Mouse (Mus musculus) limb, embryonic 11.5 days (tissue): ENCODE measurements around the gene Ctc1. TPM values are rescaled to one million over a fixed set of nuclear protein-coding genes. Genes with fewer than 3 reads are reported as not detected.

Source experiments
- ATAC-seq: fragments of 200-750 bp; cut with Nextera tagmentation; 2 replicates; pipeline ENCODE4 v1.8.0; 2017; ENCODE audit warnings: low read depth; ENCODE audit not compliant: insufficient number of reproducible peaks, low FRiP score, low TSS enrichment
- DNase-seq: peaks from one replicate; pipeline ENCODE4 v3.0.0-alpha.2; 2015; ENCODE audit warnings: low spot score
- H3K27ac ChIP-seq: fragments of 300-500 bp; sonication (generic); replicated peaks from 2 replicates; pipeline ENCODE4 v1.5.1; 2014; ENCODE audit warnings: low read depth, mild to moderate bottlenecking, low read length
- H3K27me3 ChIP-seq: fragments of 300-500 bp; sonication (generic); 2 replicates; pipeline ENCODE4 v1.6.1; 2014; ENCODE audit warnings: mild to moderate bottlenecking, low read length, mixed read lengths; ENCODE audit not compliant: control insufficient read depth, insufficient read depth
- H3K36me3 ChIP-seq: fragments of 300-500 bp; sonication (generic); 2 replicates; pipeline ENCODE4 v1.6.1; 2014; ENCODE audit warnings: mild to moderate bottlenecking, low read length, moderate library complexity, mixed read lengths; ENCODE audit not compliant: control insufficient read depth, insufficient read depth
- H3K4me1 ChIP-seq: fragments of 300-500 bp; sonication (generic); 2 replicates; pipeline ENCODE4 v1.6.1; 2014; ENCODE audit warnings: low read length, mixed read lengths; ENCODE audit not compliant: control insufficient read depth, insufficient read depth
- H3K4me2 ChIP-seq: fragments of 300-500 bp; sonication (generic); 2 replicates; pipeline ENCODE4 v1.6.1; 2014; ENCODE audit warnings: low read depth, mild to moderate bottlenecking, moderate library complexity; ENCODE audit not compliant: severe bottlenecking
- H3K4me3 ChIP-seq: fragments of 300-500 bp; sonication (generic); 2 replicates; pipeline ENCODE4 v1.5.1; 2014; ENCODE audit warnings: low read depth, low read length
- H3K9ac ChIP-seq: fragments of 300-500 bp; sonication (generic); 2 replicates; pipeline ENCODE4 v1.6.1; 2014; ENCODE audit warnings: mild to moderate bottlenecking, low read length
- H3K9me3 ChIP-seq: fragments of 300-500 bp; sonication (generic); 2 replicates; pipeline ENCODE4 v1.6.1; 2016; ENCODE audit warnings: low read length; ENCODE audit not compliant: control insufficient read depth
- WGBS: fragments of 180-500 bp; shearing (Covaris S2); extraction: QIAGEN DNeasy Blood & Tissue Kit; methylation state at CpG from one replicate; pipeline ENCODE4 v1.1.7; 2014; 5-methylcytosine and 5-hydroxymethylcytosine counted together
- polyA plus RNA-seq: library from polyadenylated mRNA; unstranded; fragments of >200 nt; fragmentation: Nextera tagmentation; extraction: Ambion mirVana; gene quantifications from 2 replicates; pipeline ENCODE4 v1.2.1, GENCODE M21; 2014

The Ctc1 gene
- polyA plus RNA-seq, 1 experiment from 2014 or later, result 80.4 TPM

DNA sequence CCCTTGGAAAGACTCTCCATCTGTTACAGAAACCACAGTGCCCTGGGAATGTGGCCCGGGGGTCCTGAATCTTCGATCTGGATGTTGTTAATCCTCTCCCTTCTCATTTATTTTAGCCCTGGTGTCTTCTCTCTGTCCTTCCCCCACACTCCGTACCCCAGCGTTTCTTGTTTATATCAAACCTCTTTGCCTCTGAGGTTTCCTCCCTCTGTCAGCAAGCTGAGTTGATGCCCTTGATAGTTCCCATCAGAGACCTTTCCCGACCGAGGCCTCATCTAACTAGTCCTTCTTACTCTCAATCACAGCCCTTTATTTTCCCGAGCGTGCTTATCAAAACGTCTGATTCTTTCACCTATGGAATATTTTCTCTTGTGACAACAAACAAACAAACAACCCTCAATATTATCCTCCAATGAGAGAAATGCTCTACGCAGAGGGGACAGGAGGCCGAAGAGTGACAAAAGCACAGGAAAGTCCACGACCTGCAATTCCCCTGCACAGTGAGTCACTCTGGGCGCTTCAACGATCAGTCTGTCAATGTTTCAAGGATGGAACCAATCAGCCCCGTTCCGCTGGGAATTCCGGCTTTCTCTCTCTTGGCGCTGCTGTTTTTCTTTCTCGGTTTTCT lies 43.1 kb downstream of the Ctc1 start:
- Histone ChIP-seq H3K36me3 (no peaks in the 10 kb centered on the region), H3K4me1 (peaks cover 19% of the 10 kb centered on the region), H3K27ac (no peak overlapping the region; the same call in 1 of the 2 replicates), H3K9me3 (no peaks in the 10 kb centered on the region), H3K4me2 (peak overlapping the region; percentile 96), H3K9ac (peak overlapping the region; percentile 78), H3K27me3 (no peaks in the 10 kb centered on the region), H3K4me3 (peak overlapping the region; percentile 95)
- DNase-seq (no peak), ATAC-seq (no peak)
- WGBS, result 2% methylated on average over 19 of the region's 19 CpGs

DNA sequence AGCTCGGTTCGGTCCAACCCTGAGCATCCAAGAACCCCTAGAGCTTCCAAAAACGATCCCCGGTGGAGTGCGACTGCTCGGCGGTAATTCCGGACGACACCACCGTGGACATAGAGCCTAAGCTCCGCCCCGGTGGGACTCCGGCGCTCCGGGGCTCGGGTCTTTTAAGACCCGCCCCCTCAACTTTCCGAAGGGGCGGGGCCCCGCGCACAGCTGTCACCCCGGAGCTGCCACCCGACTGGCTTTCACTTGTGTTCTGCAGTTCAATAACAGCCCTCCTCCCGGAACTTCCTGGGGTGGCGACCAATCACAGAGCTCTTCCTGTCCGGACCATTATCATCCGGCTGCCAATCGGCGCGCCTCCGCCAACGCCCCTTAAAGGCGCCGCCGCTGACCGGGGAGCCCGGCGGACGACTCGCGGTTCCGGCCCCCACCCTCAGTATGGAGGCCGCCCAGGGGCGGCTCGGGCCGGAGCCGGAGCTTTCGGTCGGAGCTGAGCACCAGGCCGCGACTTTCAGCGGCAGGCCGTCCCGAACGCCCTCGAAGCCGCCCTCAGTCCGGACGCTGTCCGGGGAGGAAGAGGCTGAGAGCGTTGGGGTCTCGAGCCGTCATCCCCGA lies 43.8 kb downstream of the Ctc1 start, which contains the start of gene Borcs6:
Gene Borcs6 (plus strand): TSS at position 361 of the 618 bp plus-strand sequence.
- H3K4me3 ChIP-seq, result peak within 1 kb of the TSS; percentile 95
- H3K4me1 ChIP-seq, result peaks cover 22% of the 10 kb centered on the region
- peak within 1 kb of the TSS; percentile 96 for H3K4me2 ChIP-seq
- no peaks in the 10 kb centered on the region for H3K36me3 ChIP-seq
- H3K9ac ChIP-seq, result peak within 1 kb of the TSS; percentile 78
- DNase-seq, result peak; percentile 94
- under 1% methylated on average over 62 of the region's 64 CpGs for WGBS
- H3K27me3 ChIP-seq, result no peaks in the 10 kb centered on the region
- peak within 1 kb of the TSS; percentile 59; the same call in 1 of the 2 replicates for H3K27ac ChIP-seq
- peak; percentile 87 for ATAC-seq
- no peaks in the 10 kb centered on the region for H3K9me3 ChIP-seq

DNA sequence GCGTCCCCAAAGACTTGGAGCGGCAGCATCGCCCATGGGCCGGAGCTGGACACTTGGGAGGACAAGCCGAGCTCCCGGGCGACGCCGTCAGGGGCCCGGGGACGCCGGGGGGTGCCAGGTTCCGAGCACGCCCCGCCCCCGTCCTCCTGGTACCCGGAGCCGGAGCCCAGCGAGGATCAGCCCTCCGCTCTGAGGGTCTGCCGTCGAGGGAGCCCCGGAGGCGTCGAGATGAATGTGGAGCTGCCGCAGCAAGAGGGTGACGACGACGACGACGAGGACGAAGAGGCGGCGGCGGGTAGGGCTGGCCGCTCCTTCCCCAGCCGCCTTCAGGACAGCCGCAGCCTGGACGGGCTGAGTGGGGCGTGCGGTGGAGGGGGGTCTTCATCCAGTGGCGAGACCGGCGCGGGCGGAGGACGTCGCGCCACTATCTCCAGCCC lies 44.3 kb downstream of the Ctc1 start:
- WGBS, result under 1% methylated on average over 49 of the region's 49 CpGs
- H3K27ac ChIP-seq, result peak overlapping the region; percentile 59; the same call in 1 of the 2 replicates
- H3K36me3 ChIP-seq, result no peaks in the 10 kb centered on the region
- DNase-seq (peak; percentile 63), ATAC-seq (0 out of 2 replicates have a peak, but pooled peaks have one; percentile 1)
- no peaks in the 10 kb centered on the region for H3K9me3 ChIP-seq
- H3K4me2 ChIP-seq, result peak overlapping the region; percentile 96
- no peaks in the 10 kb centered on the region for H3K27me3 ChIP-seq
- H3K4me1 ChIP-seq, result peaks cover 26% of the 10 kb centered on the region
- H3K9ac ChIP-seq, result peak overlapping the region; percentile 78
- peak overlapping the region; percentile 95 for H3K4me3 ChIP-seq

DNA sequence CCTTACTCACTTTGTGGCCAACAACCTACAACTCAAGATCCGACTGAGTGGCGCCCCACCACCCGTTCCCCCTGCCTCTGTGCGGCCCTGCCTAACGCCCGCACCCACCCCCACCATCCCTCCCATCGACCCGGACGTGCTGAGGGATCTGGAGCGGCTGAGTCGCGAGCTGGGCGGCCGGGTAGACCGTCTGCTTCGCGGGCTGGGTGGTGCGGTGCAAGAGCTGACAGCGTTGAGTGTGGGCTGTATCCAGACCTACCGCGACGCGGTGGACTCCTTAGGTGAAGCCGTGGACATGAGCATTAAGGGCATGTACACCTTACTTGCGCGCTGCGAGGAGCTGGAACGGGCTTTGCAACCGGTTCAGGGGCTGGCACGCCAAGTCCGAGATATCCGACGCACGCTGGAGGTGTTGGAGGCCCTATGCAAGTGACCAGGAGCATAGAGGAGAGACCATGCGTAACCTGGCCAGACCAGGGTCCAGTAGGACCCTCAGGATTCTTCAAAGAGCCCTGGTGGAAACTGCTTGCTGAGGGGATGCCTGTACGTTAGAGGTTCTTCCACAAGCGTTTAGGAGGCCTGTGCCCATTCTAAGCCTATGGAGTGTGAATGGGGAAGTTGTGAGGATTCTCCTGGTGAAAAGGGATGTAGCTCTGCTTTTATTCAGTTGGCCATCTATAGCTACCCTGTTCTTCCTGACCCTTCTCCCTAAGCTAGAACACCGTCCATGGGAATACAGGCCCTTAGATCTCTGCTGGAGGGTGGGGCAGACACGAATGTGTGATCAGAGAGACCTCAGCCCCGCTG lies 44.9 kb downstream of the Ctc1 start:
- DNase-seq (peak; percentile 45), ATAC-seq (no peak)
- Histone ChIP-seq H3K4me3 (peak overlapping the region; percentile 95), H3K27ac (no peak overlapping the region), H3K4me2 (peak overlapping the region; percentile 96), H3K36me3 (no peaks in the 10 kb centered on the region), H3K9ac (peak overlapping the region; percentile 78), H3K27me3 (no peaks in the 10 kb centered on the region), H3K9me3 (no peaks in the 10 kb centered on the region), H3K4me1 (peaks cover 26% of the 10 kb centered on the region)
- under 1% methylated on average over 40 of the region's 40 CpGs for WGBS

DNA sequence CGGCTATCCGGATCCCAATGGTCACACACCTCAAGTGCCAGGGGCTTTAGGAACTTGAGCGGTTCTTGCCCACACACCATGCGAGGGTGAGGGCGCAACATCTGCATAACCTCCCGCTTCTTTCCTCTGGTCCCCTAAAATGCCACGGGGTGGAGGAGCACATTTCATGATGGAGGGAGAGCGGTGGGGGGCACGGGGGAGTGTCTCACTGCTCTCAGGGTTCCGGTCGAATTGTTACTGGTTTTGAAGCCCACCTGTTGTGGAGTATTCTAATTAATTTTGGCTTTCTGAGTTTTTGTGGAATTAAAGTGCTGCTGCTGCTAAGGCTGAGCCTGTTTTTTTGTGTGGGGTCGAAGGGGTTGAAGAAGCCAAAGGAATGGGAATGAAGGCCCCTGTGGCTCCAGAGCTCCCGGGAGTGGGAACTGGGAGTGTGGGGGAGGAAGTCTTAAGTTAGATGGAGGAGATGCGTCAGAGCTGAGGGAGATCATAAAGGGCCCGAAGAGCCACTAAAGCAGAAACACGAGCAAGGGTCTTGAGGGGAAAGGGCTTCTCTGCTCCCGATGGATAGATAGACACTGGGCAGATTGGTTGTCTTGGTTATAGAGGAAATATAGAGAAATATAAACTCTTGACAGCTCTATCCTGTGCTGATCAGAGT lies 45.7 kb downstream of the Ctc1 start:
- DNase-seq (no peak), ATAC-seq (no peak)
- WGBS, result 6% methylated on average over 17 of the region's 17 CpGs
- Histone ChIP-seq H3K4me1 (peaks cover 30% of the 10 kb centered on the region), H3K27me3 (no peaks in the 10 kb centered on the region), H3K9me3 (no peaks in the 10 kb centered on the region), H3K27ac (no peak overlapping the region), H3K4me2 (peak overlapping the region; percentile 96), H3K36me3 (no peaks in the 10 kb centered on the region), H3K4me3 (peak overlapping the region; percentile 95), H3K9ac (peak overlapping the region; percentile 78)

DNA sequence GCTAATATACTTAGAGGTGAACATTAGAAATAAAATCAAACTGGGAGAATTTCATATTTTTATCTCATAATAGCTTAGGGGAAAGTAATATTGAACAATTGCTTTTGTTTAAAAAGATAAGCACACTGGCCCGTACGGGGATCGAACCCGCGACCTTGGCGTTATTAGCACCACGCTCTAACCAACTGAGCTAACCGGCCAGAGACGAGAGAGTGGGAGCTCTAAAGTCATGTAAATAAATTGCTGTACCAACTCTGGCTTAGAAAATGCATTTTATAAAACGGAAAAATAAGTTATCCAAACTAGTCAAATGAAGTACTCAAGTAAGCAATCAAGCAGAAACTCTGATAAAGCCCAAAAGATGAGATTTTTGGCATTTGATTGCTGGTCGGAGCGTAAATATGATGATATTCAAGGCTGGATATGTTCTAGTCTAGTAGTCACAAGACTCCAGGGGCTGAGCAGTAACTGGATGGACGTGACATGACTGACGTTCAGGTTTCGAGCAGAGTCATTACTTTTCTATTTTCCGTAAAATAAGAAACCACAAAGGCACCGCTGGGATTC lies 46.6 kb downstream of the Ctc1 start:
- Histone ChIP-seq H3K9ac (no peak overlapping the region), H3K9me3 (no peaks in the 10 kb centered on the region), H3K27ac (no peak overlapping the region), H3K36me3 (no peaks in the 10 kb centered on the region), H3K4me2 (peak overlapping the region; percentile 96; the same call in 1 of the 2 replicates), H3K27me3 (no peaks in the 10 kb centered on the region), H3K4me3 (peak overlapping the region; percentile 28), H3K4me1 (peaks cover 33% of the 10 kb centered on the region)
- DNase-seq, result peak; percentile 85
- WGBS, result under 1% methylated on average over 17 of the region's 17 CpGs
- ATAC-seq, result no peak

DNA sequence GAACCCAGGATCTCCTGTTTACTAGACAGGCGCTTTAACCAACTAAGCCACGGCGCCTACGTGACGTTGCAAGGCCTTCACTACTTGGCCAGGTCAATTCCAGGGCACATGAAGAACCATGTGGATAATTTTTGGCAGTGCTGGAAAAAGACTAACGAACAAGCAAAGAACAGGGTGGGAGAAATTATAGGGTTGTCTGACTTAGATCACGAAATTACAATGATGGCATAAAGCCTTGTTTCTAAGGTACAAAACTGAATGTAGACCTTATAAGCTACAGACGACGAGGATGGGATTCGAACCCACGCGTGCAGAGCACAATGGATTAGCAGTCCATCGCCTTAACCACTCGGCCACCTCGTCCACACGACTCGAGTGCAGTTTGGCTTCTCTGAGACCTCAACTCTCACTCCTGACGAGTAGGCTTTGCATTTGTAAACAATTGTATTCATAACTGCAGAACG lies 47.1 kb downstream of the Ctc1 start:
- H3K27me3 ChIP-seq, result no peaks in the 10 kb centered on the region
- peak overlapping the region; percentile 72 for H3K4me3 ChIP-seq
- DNase-seq (peak; percentile 99), ATAC-seq (peak; percentile 65)
- H3K4me1 ChIP-seq, result peaks cover 33% of the 10 kb centered on the region
- peak overlapping the region; percentile 68 for H3K4me2 ChIP-seq
- no peaks in the 10 kb centered on the region for H3K36me3 ChIP-seq
- no peaks in the 10 kb centered on the region for H3K9me3 ChIP-seq
- no peak overlapping the region for H3K9ac ChIP-seq
- under 1% methylated on average over 19 of the region's 19 CpGs for WGBS
- no peak overlapping the region; the same call in 1 of the 2 replicates for H3K27ac ChIP-seq
